In the genomic region with DNA sequence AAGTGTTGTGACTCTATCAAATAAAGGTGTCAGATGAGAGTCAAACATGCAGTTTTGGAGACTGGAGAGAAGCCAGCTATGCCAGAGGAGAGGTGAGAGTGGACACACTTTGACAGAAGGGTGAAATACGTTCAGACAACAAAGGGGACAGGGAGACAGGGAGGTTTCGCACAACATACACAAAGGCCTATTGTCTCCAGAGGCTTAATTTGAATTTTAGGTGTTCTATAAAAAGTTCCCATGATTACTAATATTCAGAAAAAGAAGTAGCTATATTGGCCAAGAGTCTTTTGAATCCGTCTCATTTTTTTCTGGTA, we compare ENCODE assay signal across 9 mouse cellular contexts.
DNase-seq lines count a peak whose midpoint lies in the region; ATAC-seq and TF ChIP-seq lines count a peak whose summit lies in the region.
"Had no signal": no experiment of that assay in that cellular context is flagged by ENCODE, and none has a peak within 500 bp of the region (broad histone marks: within the 10 kb centered on the region; RNA-seq: fewer than 3 reads in every experiment).

No protein-coding gene starts in this region.

- peak; percentile 17 for DNase-seq in midbrain, postnatal 0 days (ENCODE audit: low spot score)
- DNase-seq in frontal cortex, postnatal 36 days (ENCODE audit: low spot score in 2 of 2), result no peak
- DNase-seq in thymus, postnatal 14 days, result no peak
- DNase-seq: adrenal gland, adult 8-10 months had no signal

- H3K27ac ChIP-seq in intestine, embryonic 15.5 days, result no peak overlapping the region
- no peak overlapping the region for H3K27ac ChIP-seq in intestine, postnatal 0 days (ENCODE audit: low read depth, low read length)
- no peak overlapping the region for H3K27ac ChIP-seq in embryonic facial prominence, embryonic 12.5 days
- H3K27ac ChIP-seq in hindbrain, embryonic 12.5 days, result peak overlapping the region; percentile 89
- H3K27ac ChIP-seq in midbrain, postnatal 0 days (ENCODE audit: low read depth, low read length), result peak overlapping the region; percentile 73

- no peak overlapping the region for H3K4me3 ChIP-seq in intestine, embryonic 15.5 days (replicated peaks)
- H3K4me3 ChIP-seq in intestine, postnatal 0 days (ENCODE audit: low read depth, low read length), result no peak overlapping the region
- H3K4me3 ChIP-seq in embryonic facial prominence, embryonic 12.5 days, result 0 out of 2 replicates have a peak overlapping the region, but pooled peaks have one; percentile 18
- peak overlapping the region; percentile 19 for H3K4me3 ChIP-seq in hindbrain, embryonic 12.5 days
- H3K4me3 ChIP-seq in midbrain, postnatal 0 days (ENCODE audit: low read depth, low read length), result peak overlapping the region; percentile 32

- H3K4me1 ChIP-seq in intestine, embryonic 15.5 days (replicated peaks), result no peaks in the 10 kb centered on the region; the same call in 1 of the 2 replicates
- H3K4me1 ChIP-seq in intestine, postnatal 0 days (replicated peaks; ENCODE audit: control insufficient read depth, insufficient read depth, low read length), result no peaks in the 10 kb centered on the region
- peaks cover 25% of the 10 kb centered on the region for H3K4me1 ChIP-seq in embryonic facial prominence, embryonic 12.5 days
- peaks cover 48% of the 10 kb centered on the region for H3K4me1 ChIP-seq in hindbrain, embryonic 12.5 days
- H3K4me1 ChIP-seq in midbrain, postnatal 0 days (ENCODE audit: insufficient read depth, low read length), result peaks cover 3% of the 10 kb centered on the region; the same call in 1 of the 2 replicates

- H3K27me3 ChIP-seq in intestine, embryonic 15.5 days (replicated peaks), result no peaks in the 10 kb centered on the region
- no peaks in the 10 kb centered on the region for H3K27me3 ChIP-seq in intestine, postnatal 0 days (replicated peaks; ENCODE audit: control insufficient read depth, insufficient read depth, low read length)
- no peaks in the 10 kb centered on the region for H3K27me3 ChIP-seq in embryonic facial prominence, embryonic 12.5 days
- H3K27me3 ChIP-seq in hindbrain, embryonic 12.5 days, result no peaks in the 10 kb centered on the region
- no peaks in the 10 kb centered on the region for H3K27me3 ChIP-seq in midbrain, postnatal 0 days (ENCODE audit: insufficient read depth, low read length)

- no peaks in the 10 kb centered on the region for H3K9me3 ChIP-seq in intestine, embryonic 15.5 days
- H3K9me3 ChIP-seq in intestine, postnatal 0 days (ENCODE audit: control insufficient read depth), result no peaks in the 10 kb centered on the region
- H3K9me3 ChIP-seq in embryonic facial prominence, embryonic 12.5 days, result no peaks in the 10 kb centered on the region
- no peaks in the 10 kb centered on the region for H3K9me3 ChIP-seq in hindbrain, embryonic 12.5 days (replicated peaks)
- no peaks in the 10 kb centered on the region for H3K9me3 ChIP-seq in midbrain, postnatal 0 days (ENCODE audit: low read length)

- H3K4me2 ChIP-seq in intestine, embryonic 15.5 days (replicated peaks), result peak overlapping the region; percentile 42; the same call in 1 of the 2 replicates
- H3K4me2 ChIP-seq in intestine, postnatal 0 days (replicated peaks; ENCODE audit: low read depth), result no peak overlapping the region
- peak overlapping the region; percentile 46 for H3K4me2 ChIP-seq in embryonic facial prominence, embryonic 12.5 days (replicated peaks)
- H3K4me2 ChIP-seq in hindbrain, embryonic 12.5 days (replicated peaks), result peak overlapping the region; percentile 50
- H3K4me2 ChIP-seq in midbrain, postnatal 0 days (ENCODE audit: low read depth, low read length, poor library complexity, severe bottlenecking), result peak overlapping the region; percentile 56

- H3K36me3 ChIP-seq in intestine, embryonic 15.5 days, result no peaks in the 10 kb centered on the region
- H3K36me3 ChIP-seq in intestine, postnatal 0 days (ENCODE audit: control insufficient read depth, insufficient read depth), result no peaks in the 10 kb centered on the region
- H3K36me3 ChIP-seq in embryonic facial prominence, embryonic 12.5 days, result no peaks in the 10 kb centered on the region
- H3K36me3 ChIP-seq in hindbrain, embryonic 12.5 days, result no peaks in the 10 kb centered on the region
- no peaks in the 10 kb centered on the region for H3K36me3 ChIP-seq in midbrain, postnatal 0 days (ENCODE audit: insufficient read depth, low read length)

- TF ChIP-seq CTCF in intestine, postnatal 0 days (IDR thresholded peaks at IDR 0.05; ENCODE audit: low read depth), result no peak
- TF ChIP-seq CTCF in midbrain, postnatal 0 days (IDR thresholded peaks at IDR 0.05), result no peak

- WGBS in intestine, embryonic 15.5 days, result 67% methylated on average over 3 of the region's 3 CpGs
- 64% methylated on average over 3 of the region's 3 CpGs for WGBS in intestine, postnatal 0 days
- 39% methylated on average over 3 of the region's 3 CpGs for whole genome bisulfite sequencing in embryonic facial prominence, embryonic 12.5 days
- WGBS in hindbrain, embryonic 12.5 days, result 13% methylated on average over 3 of the region's 3 CpGs
- WGBS in midbrain, postnatal 0 days, result 19% methylated on average over 3 of the region's 3 CpGs

- no peak for ATAC-seq in intestine, embryonic 15.5 days
- no peak for ATAC-seq in intestine, postnatal 0 days
- no peak for ATAC-seq in embryonic facial prominence, embryonic 12.5 days (ENCODE audit: insufficient number of reproducible peaks, insufficient read depth, low FRiP score, low TSS enrichment)
- ATAC-seq in hindbrain, embryonic 12.5 days (ENCODE audit: low FRiP score), result peak; percentile 70
- ATAC-seq in midbrain, postnatal 0 days (ENCODE audit: low FRiP score), result no peak; the same call in 1 of the 2 replicates
- ATAC-seq in megakaryocyte, adult 5-6 weeks (ENCODE audit: poor library complexity, severe bottlenecking), result no peak

- no peak overlapping the region for H3K9ac ChIP-seq in intestine, embryonic 15.5 days
- no peak overlapping the region for H3K9ac ChIP-seq in intestine, postnatal 0 days (ENCODE audit: low read depth, low read length)
- H3K9ac ChIP-seq in embryonic facial prominence, embryonic 12.5 days, result no peak overlapping the region
- H3K9ac ChIP-seq in hindbrain, embryonic 12.5 days, result no peak overlapping the region
- peak overlapping the region; percentile 55; the same call in 1 of the 2 replicates for H3K9ac ChIP-seq in midbrain, postnatal 0 days (replicated peaks; ENCODE audit: low read length, poor library complexity, severe bottlenecking)

Comparison
In these comparisons a context has a peak if more than half of its experiments do, and no peak if none do; other contexts are left out.
1. H3K27ac ChIP-seq: peak in hindbrain, embryonic 12.5 days (single experiment) and midbrain, postnatal 0 days (single experiment); none in intestine, embryonic 15.5 days (single experiment), intestine, postnatal 0 days (single experiment) and embryonic facial prominence, embryonic 12.5 days (single experiment).
2. H3K4me3 ChIP-seq: peak in embryonic facial prominence, embryonic 12.5 days (single experiment), hindbrain, embryonic 12.5 days (single experiment) and midbrain, postnatal 0 days (single experiment); none in intestine, embryonic 15.5 days (single experiment) and intestine, postnatal 0 days (single experiment).